Mouse (Mus musculus) left cerebral cortex, adult 8-10 months (tissue): ENCODE measurements around the gene March8. TPM values are rescaled to one million over a fixed set of nuclear protein-coding genes. Genes with fewer than 3 reads are reported as not detected.
A peak's percentile ranks its signal among the peaks of the same experiment; 100 is the strongest.
"Not testable (repeated sequence)": the region's sequence is repeated elsewhere in the genome, so short reads cannot be mapped to it uniquely, and the experiment has no call there.

ENCODE experiments used
- DNase-seq, 2 experiments: peaks; one replicate each; pipeline ENCODE4 v3.0.0; 2022; ENCODE audit warnings: low spot score in 2 of 2
- total RNA-seq, 4 experiments: library from RNA; stranded (reverse); gene quantifications; 2 replicates each; pipeline ENCODE4 v1.2.4; 2022

Gene March8
- 10 to 100 TPM; 45.8 to 58.4 (median 53.3) TPM for total RNA-seq

DNA sequence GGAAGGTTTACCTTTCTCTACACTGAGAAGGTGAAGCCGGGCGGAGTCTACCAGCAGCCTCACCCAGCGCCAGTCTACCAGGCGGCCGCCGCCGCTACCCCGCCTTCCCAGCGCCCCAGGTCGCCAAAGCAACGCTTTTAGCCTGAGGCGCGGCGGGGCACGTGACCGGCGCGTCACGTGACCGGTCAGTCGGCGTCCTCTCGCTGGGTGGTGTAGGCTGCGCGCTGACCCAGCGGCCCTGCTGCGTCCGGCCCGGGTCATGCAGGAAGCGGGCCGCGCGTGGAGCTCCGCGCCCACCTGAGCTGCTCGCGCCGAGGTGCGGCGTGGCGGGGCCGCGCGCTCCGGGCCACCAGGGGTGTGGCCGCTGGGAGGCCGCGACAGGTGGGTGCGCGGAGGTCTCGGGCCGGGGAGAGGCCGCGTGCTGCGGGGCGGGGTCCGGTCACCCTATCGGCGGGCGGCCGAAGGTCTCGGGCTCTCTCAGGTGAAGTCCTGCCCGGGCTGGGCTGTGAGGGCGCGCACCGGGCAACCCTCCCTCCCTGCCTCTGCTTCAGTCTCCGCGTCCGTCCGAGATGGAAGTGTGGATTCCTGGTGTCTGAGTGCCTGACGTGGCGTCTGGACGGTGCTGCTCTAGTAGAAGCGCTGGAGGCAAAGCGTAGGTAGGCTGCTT lies at the start of gene March8:
Gene March8, plus strand, starts transcription at position 190 of the 667 bp plus-strand sequence.
- peak; percentile 70 to 89 for DNase-seq

DNA sequence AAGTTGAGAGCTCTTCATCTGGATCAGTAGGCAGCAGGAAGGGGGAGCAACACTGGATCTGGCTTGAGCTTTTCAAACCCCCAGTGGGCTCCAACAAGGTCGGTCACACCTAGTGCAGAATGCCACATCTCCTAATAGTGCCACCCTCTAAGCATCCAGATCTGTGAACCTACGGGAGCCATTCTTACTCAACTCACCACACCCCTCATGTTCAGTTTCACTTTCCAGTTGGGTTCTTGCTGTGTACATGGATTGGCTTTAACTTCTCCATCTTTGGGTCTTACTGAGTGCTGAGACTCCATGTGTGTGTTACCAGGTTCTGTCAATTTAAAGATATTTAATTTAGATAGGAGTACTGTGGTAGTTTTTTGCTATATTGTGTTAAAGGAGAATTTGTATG lies 26.4 kb upstream of the March8 start:
- no peak for DNase-seq

DNA sequence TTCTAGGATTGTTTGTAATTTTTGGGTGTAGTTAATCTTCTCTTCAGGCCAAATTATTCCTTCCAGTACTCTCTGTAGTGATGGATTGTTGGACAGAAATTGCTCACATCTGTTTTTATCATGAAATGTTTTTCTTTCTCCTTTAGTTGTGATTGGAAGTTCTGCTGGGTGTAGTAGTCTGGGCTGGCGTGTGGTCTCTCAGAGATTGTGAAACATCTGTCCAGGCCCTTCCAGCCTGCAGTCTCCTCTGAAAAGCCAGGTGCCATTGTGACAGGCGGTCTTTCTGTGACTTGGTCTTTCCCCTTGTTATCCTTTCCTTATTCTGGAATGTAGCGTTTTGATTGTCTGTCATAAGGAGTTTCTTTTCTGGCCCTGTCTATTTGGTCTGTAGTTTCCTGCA lies 18.6 kb upstream of the March8 start:
- no peak for DNase-seq

DNA sequence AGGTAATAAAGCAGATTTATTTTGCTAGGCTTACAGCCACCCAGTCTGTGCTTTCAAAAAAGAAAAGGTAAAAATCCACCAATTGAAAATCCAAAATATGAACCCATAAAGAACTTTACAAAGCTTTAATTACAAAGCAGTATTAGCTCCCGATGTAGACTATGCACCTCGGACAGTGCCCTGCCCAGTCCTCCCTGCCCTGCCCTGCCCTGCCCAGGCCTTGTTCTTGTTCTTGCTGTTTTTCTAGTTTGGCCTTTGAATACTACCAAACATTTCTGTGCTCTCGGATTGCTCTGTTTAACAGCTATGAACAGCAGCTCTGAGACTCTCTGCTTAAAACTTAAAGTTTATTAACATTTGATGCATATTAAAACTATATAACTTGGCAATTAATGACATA lies 11.2 kb upstream of the March8 start:
- no peak for DNase-seq

DNA sequence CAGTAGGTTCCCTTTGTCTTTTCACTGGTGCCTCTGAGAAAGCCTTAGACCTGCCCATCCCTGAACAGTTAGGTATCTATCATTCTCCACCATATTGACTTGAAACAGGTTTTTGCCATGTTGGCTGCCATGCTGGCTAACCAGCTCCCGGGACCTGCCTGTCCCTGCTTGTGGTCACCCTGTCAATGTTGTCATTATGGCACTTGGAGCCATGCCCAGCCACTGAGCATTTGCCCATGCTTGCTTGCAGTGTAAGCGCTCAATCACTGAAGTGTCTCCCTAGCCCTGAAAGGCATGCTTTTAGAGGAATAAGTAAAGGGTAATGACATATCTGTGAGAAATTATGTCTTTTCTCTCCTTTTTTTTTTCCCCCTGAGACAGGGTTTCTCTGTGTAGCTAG lies 6.4 kb upstream of the March8 start:
- DNase-seq, result no peak

DNA sequence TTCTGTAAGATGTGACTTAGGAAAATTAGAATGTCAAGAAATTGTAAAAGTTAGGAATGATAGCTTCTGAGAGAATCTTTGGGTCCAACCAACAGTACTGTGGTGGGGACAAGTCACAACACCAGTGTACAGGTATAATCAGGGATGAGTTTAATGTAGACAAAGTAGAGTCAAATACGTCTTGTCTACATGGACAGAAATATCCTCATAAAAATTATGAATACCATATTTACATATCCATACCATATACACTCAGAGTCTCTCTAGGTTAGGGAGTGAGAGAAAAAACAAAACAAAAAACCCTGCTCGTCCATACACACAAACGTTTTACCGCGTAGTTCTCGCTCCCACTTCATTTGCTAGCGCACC lies 374 bp upstream of the March8 start:
- no peak for DNase-seq

DNA sequence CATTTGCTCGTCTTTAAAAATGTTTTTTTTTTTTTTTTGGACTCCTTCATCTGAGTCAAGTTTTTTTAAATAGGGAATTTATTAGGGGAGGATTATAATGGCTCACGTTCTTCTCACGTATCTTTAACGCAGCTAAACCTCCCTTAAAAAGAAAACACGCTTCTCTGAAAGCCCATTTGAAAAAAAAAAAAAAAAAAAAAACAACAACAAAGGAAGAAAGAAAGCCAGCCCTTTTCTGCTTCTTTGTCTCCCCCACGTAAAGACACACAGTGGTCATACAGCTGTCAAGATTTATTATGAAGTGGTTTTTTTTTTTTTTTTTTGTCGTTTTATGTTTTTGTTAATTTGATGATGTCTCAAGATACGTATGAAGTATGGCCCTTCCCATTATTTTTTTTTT lies 696 bp downstream of the March8 start:
- no peak for DNase-seq

DNA sequence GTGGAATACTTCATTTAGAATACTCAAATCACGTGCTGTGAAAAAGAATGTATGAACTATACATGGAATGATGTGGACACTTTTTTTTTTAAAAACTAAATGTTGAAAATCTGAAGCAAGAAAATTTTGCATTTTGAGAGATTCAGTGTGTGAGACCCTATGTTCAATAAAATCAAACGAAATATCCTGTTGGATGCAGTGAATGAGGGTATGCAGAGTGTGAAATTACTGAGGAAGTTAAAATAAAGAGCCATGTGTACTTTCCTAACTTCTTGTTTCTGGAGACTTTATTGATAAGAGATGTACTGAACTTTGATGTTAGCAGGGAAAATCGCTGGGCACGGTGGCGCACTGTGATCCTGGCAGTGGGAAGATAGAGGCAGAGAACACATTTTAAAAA lies 1.3 kb downstream of the March8 start:
- no peak for DNase-seq

DNA sequence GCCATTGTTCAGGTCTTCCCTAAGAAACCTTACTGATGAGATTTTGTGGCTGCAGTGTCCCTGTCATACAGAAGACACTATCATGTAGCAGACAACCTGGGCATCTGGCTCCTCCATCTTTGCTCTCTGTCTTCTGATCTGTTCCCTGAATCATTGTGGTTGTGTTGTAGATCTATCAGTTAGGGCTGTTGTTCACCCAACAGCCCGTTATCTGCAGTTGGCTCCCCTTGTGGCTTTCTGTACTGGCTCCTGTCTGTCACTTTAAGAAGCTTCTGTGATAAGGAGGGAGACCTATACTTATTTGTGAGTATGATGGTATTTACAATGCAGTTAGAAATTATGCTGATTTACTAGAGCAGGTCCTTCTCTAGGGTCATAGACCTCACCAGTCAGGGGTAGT lies 2.7 kb downstream of the March8 start:
- DNase-seq, result no peak

DNA sequence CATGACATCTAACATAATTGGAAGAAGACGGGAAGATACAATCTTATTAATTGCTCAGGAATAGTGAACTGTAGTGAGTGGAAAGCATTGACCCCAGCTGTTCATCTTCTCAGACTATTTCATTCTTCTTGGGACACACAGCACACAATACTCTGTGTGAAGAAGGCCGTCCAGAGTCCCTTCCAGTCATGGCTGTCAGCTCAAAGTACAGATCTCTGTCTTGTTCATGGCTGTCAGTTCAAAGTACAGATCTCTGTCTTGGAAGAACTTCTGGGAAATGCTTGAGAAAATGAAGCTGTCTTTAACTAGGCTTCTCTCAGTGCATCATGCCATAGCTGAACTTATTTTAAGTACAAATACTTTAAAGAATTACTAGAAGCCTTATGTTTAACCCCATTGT lies 10.1 kb downstream of the March8 start:
- no peak for DNase-seq

DNA sequence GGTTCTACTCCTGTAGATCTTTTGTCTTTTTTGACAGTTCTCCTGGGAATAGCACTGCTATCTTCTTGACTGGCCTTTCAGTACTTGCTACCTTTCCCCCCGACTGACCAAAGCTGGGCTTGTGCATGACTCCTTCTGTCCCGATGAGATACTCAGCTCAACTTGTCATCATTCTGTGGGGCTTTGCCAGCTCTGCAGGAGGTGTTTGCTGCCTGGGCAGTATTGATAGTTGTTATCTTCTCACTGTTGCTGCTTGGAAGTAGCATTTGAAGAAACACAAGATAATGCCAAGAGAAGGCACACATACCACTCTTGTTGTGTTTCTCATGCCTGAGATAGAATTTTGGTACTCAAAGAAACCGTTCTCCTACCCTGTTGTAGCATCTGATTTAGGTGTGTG lies 12.2 kb downstream of the March8 start:
- no peak for DNase-seq

DNA sequence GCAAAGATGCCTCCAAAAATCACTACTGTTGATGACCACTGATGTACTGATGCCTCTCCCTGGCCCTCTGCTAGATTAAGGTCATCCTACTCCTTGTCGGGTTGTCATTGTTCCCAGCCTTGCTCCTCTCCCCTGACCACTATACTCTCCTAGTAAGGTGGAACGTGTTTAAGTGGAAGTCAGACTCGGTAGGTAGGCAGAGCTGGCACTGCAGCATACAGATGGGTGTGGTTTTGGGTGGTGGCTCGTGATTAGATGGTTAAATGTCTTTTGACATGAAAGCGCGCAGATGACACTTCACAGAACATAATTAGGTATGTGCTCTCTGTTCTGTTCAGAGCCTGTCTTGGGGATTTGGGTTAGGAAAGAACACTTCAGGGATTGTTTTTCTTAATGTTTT lies 12.8 kb downstream of the March8 start:
- no peak for DNase-seq

DNA sequence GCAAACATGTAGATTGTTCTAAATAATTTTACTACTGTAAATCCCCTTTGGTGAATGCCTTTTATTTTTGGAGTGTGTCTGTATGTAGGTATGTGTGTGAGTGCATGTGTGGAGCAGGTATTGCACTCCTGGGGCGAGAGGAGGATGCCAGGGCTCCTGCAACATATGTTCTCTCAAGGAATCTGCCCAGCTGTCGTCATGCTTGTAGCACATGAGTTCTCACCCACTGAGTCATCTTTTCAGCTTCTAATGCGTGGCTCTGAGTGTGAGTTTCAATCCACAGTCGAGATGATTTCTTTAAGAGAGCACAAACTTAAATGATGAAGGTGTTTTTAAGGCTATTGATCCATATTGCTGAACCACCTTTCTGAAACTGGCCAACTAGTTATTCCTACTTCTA lies 13.7 kb downstream of the March8 start:
- no peak for DNase-seq

DNA sequence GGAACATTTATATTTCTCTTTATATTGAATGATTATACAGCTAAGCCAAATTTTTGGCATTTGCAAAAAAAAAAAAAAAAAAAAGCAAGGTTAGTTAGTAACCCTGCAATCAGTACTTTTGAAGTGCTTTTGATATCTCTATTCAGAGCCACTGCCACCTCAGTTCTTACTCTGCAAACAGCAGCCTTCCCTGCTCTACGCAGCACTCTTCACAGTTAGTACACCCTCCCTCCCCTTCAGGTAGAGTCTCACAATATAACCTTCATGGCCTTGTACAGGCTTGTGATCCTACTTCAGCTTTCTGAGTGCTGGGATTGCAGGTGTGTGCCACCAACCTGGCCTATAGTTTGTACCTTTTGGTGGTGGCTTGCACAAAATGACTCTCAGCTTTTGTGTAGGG lies 15.6 kb downstream of the March8 start:
- DNase-seq, result no peak

DNA sequence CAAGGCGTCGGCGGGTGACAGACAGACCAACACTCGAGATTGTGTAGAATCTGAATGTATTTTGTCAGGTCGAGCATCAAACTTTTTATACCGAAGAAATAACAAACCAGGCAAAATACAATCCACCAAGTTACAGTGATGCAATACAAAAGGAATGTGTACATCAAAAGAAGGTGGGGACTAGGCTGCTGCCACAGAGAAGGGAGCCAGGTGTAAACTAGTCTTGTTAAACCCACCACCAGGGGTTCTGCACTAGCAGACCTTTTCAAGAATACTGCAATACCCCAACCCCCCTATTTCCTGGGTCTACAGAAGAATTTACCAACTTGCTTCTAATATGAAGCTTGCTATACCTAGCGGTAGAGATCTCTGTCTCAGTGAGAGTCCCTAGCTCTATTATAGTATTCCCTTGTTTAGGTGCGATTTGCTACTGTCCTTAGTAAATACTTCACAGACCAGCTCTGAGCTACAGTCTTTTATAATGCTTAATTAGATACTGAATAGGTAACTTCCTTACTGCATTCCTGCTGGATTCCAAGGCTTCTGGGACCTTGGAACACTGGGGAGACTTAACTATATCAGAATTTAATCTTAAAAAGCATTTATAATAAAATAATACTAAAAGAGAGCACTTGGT lies 18.6 kb downstream of the March8 start:
- DNase-seq, result not testable (repeated sequence)

DNA sequence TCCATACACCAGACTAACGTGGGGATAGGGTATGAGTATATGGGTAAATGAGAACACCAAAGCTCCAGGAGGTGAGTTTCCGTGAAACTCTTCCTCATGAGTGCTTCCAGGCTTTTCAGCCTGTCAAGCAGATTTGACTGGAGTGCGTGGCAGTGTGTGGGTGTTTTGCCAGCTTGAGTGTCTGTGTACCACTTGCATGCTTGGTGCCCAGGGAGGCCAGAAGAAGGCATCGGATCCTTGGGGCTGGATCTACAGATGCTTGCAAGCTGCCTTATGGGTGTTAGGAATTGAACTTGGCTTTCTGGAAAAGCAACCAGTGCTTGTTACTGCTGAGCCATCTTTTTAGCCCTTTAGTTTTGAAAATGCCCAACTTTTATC lies 19.1 kb downstream of the March8 start:
- DNase-seq, result no peak

DNA sequence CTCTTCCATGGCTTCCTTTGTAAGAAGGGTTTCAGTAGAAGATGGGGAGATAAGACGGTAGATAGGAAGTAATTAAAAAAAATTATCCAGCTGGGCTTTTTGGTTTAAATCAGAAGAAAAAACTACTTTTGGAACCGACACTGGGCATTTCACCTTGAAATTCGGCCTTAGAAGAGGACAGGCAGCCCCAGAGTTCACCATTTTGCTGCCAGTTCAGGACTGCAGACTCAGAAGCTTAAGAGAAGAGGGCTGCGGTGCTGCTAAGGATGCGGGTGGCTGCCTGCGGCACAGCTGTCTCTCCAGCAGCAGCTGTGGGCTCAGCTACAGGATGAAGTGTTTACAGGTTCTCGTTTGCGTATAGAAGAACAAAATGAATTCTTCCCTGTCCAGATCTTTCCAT lies 20.2 kb downstream of the March8 start:
- DNase-seq, result no peak

DNA sequence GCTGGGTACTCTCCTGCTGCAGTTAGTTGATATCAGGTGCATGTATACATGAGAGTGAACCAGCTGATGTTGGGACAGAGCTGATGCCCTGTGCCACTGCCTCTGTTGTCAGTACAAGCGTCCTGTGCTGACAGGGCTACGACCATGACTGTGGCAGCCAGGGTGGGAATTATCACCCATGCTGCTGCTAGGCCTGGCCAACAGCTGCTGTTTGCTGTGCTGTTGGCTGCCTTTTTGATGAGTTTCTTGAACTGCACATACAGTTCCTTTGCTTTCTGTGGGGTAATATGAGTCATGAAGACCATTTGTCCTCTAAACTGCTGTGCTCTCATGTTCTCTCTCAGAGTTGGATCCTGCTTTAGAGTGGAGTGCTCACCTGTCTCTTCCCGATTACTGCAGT lies 21.4 kb downstream of the March8 start:
- no peak for DNase-seq

DNA sequence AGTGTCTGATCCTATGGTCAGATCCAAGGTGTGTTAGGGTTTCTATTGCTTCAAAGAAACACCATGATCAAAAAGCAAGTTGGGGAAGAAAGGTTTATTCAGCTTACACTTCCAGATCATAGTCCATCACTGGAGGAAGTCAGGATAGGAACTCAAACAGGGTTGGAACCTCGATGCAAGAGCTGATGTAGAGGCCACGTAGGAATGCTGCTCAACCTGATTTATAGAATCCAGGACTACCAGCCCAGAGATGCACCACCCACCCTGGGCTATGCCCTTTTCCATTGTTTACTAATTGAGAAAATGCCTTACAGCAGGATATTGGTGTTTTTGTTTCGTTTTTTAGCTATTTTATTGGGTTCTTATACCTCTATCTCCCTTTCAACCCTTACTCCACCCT lies 23.6 kb downstream of the March8 start:
- no peak for DNase-seq

DNA sequence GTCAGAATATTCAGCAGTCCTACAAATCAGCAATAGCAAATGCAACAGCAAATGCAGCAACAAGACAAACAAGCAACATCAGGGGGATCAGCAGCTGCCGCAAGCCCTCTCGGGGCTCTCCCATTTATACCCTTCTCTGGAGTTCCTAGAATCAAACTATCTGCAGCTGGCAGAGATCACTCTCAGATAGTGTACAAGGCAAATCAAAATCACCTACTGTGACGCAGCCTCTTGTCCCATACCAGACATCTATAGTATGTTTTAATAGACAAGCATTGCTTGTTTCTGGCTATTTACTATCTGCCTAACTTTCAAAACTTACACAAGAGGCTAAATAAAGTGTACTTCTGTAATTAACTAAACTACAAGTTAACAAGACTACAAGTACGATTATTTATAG lies 24.2 kb downstream of the March8 start:
- no peak for DNase-seq

DNA sequence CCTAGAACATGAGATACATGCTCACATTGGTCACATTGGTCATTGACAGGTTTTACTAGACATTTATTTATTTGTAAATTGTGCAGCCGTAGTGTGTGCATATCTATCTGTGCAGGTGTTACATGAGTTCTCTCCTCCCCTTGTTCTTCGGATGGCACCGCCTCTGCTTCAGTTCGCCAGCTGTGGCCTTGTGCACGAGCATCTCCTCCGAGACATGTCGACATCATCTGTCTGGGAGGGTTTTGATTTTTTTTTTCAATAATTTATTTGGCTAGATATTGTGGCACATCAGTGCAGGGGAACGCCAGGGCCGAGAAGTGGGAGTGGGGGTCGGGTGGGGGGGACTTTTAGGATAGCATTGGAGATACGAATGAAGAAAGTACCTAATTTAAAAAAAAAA lies 30.1 kb downstream of the March8 start:
- DNase-seq, result no peak

DNA sequence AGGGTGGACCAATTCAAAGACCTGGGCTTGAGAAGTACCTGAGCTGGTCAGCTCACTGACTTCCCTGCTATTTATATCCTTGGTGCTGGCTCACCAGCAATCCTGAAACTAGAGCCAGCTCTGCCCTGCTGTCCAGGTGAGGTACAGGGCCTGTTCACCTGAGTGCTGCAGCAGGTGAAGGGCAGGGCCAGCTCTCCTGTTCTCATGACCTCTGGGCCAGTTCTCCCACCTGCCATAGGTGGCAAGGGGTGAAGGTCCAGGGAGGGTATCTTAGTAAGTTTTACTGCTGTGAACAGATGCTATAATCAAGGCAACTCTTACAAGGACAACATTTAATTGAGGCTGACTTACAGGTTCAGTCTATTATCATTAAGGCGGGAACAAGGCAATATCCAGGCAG lies 32.0 kb downstream of the March8 start:
- no peak for DNase-seq

DNA sequence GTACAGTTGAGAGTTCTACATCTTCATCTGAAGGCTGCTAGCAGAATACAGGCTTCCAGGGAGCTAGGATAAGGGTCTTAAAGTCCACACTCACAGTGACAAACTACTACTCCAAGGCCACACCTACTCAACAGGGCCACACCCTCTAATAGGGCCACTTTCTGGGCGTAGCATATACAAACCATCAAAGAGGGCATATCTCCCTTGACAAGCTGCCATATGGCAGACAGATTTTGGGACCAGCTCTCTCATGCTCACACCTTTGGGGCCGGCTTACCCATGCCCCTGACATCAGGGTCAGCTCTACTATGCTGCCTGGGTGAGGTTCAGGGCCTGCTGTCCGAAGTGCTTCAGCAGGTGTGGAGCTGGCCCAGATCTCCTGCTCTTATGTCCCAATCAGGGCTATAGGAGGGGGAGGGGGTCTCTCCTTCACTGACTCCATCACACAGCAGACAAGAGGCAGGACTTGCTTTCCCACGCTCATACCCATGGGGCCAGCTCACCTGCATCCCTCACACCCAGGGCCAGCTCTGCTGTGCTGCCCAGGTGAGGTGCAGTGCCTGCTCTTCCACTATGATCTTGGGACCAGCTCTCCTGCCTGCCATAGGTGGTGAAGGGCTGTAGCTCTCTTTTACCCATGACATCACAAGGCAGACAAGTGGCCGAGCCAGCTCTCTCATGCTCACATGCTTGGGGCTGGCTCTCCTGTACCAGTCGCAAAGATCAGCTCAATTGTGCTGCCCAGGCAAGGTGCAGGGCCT lies 32.6 kb downstream of the March8 start:
- DNase-seq, result no peak
